Mouse (Mus musculus): ENCODE measurements around the gene Stac2. TPM values are rescaled to one million over a fixed set of nuclear protein-coding genes. Genes with fewer than 3 reads are reported as not detected.

Gene Stac2
- total RNA-seq, 2 experiments from 2014 or later, result 86.3 to 109 TPM

GRCm38 (mm10) chr11:98051611-98052128, 1.6 kb downstream of the Stac2 start:
- DNase-seq (ENCODE audit: low spot score in 2 of 2), result no peak

- no peak for DNase-seq (ENCODE audit: low spot score in 2 of 2)
These were observed 2.3 kb downstream of the Stac2 start for GRCm38 (mm10) chr11:98050940-98051339.

- DNase-seq (ENCODE audit: low spot score in 2 of 2), result no peak
These were observed 2.8 kb downstream of the Stac2 start for GRCm38 (mm10) chr11:98050520-98050815.

GRCm38 (mm10) chr11:98049672-98050519, 3.4 kb downstream of the Stac2 start:
- peak; percentile 32 to 51 for DNase-seq (ENCODE audit: low spot score in 2 of 2)

GRCm38 (mm10) chr11:98047745-98048144, 5.5 kb downstream of the Stac2 start:
- DNase-seq (ENCODE audit: low spot score in 2 of 2), result peak in 1 of 2 experiments; percentile 36

- DNase-seq (ENCODE audit: low spot score in 2 of 2), result no peak
These were observed 6.8 kb downstream of the Stac2 start for GRCm38 (mm10) chr11:98046466-98046865.

- no peak for DNase-seq (ENCODE audit: low spot score in 2 of 2)
These were observed 7.7 kb downstream of the Stac2 start for GRCm38 (mm10) chr11:98045596-98045995.

GRCm38 (mm10) chr11:98044074-98044473, 9.2 kb downstream of the Stac2 start:
- no peak for DNase-seq (ENCODE audit: low spot score in 2 of 2)

GRCm38 (mm10) chr11:98042741-98043140, 10.5 kb downstream of the Stac2 start:
- no peak for DNase-seq (ENCODE audit: low spot score in 2 of 2)

GRCm38 (mm10) chr11:98040975-98041374, 12.3 kb downstream of the Stac2 start:
- DNase-seq (ENCODE audit: low spot score in 2 of 2), result no peak

- peak; percentile 74 to 83 for DNase-seq (ENCODE audit: low spot score in 2 of 2)
These were observed 15.4 kb downstream of the Stac2 start for GRCm38 (mm10) chr11:98037871-98038270.

GRCm38 (mm10) chr11:98035977-98036377, 17.3 kb downstream of the Stac2 start:
- DNase-seq (ENCODE audit: low spot score in 2 of 2), result peak; percentile 56 to 58

GRCm38 (mm10) chr11:98034840-98035239, 18.4 kb downstream of the Stac2 start:
- no peak for DNase-seq (ENCODE audit: low spot score in 2 of 2)

GRCm38 (mm10) chr11:98034061-98034460, 19.2 kb downstream of the Stac2 start:
- DNase-seq (ENCODE audit: low spot score in 2 of 2), result peak in 1 of 2 experiments; percentile 34

- DNase-seq (ENCODE audit: low spot score in 2 of 2), result peak; percentile 75 to 90
These were observed 21.9 kb downstream of the Stac2 start for GRCm38 (mm10) chr11:98031443-98031770.

GRCm38 (mm10) chr11:98030701-98031442, 22.4 kb downstream of the Stac2 start:
- DNase-seq (ENCODE audit: low spot score in 2 of 2), result no peak

GRCm38 (mm10) chr11:98027785-98028184, 25.5 kb downstream of the Stac2 start:
- no peak for DNase-seq (ENCODE audit: low spot score in 2 of 2)

GRCm38 (mm10) chr11:98027297-98027688, 26.0 kb downstream of the Stac2 start:
- DNase-seq (ENCODE audit: low spot score in 2 of 2), result no peak

GRCm38 (mm10) chr11:98026570-98027296, 26.5 kb downstream of the Stac2 start, which contains the start of gene Rpl19:
Gene Rpl19, plus strand, starts transcription at chr11:98026710.
- DNase-seq (ENCODE audit: low spot score in 2 of 2), result peak; percentile 90 to 91

- no peak for DNase-seq (ENCODE audit: low spot score in 2 of 2)
These were observed 27.1 kb downstream of the Stac2 start for GRCm38 (mm10) chr11:98026248-98026569.

- DNase-seq (ENCODE audit: low spot score in 2 of 2), result no peak
These were observed 28.7 kb downstream of the Stac2 start for GRCm38 (mm10) chr11:98024516-98024915.
